Mouse (Mus musculus) embryonic facial prominence, embryonic 11.5 days (tissue): ENCODE results near the gene Rd3l. TPM values are rescaled to one million over a fixed set of nuclear protein-coding genes. Genes with fewer than 3 reads are reported as not detected.
A peak's percentile ranks its signal among the peaks of the same experiment; 100 is the strongest.
"Not testable (repeated sequence)": the region's sequence is repeated elsewhere in the genome, so short reads cannot be mapped to it uniquely, and the experiment has no call there.

Experiments used
- ATAC-seq: fragments of 200-750 bp; cut with Nextera tagmentation; replicated peaks from 2 replicates; pipeline ENCODE4 v1.8.0; 2017; ENCODE audit warnings: low read depth; ENCODE audit not compliant: insufficient number of reproducible peaks, low FRiP score, low TSS enrichment
- DNase-seq: peaks from one replicate; pipeline ENCODE4 v3.0.0-alpha.2; 2015; ENCODE audit warnings: low spot score
- H3K27ac ChIP-seq: fragments of 300-500 bp; sonication (generic); replicated peaks from 2 replicates; pipeline ENCODE4 v1.5.1; 2014; ENCODE audit warnings: mild to moderate bottlenecking, low read depth, low read length, control low read depth
- H3K27me3 ChIP-seq: fragments of 300-500 bp; sonication (generic); 2 replicates; pipeline ENCODE4 v1.6.1; 2014; ENCODE audit warnings: mild to moderate bottlenecking, low read length, moderate library complexity, mixed read lengths; ENCODE audit not compliant: control insufficient read depth, insufficient read depth
- H3K36me3 ChIP-seq: fragments of 300-500 bp; sonication (generic); replicated peaks from 2 replicates; pipeline ENCODE4 v1.6.1; 2014; ENCODE audit warnings: low read depth, mild to moderate bottlenecking, low read length, moderate library complexity, mixed read lengths; ENCODE audit not compliant: control insufficient read depth, insufficient read depth
- H3K4me1 ChIP-seq: fragments of 300-500 bp; sonication (generic); 2 replicates; pipeline ENCODE4 v1.6.1; 2014; ENCODE audit warnings: low read length, mixed read lengths; ENCODE audit not compliant: control insufficient read depth, insufficient read depth
- H3K4me2 ChIP-seq: fragments of 300-500 bp; sonication (generic); 2 replicates; pipeline ENCODE4 v1.6.1; 2014; ENCODE audit warnings: low read depth, mild to moderate bottlenecking, control low read depth, low read length, moderate library complexity
- H3K4me3 ChIP-seq: fragments of 300-500 bp; sonication (generic); 2 replicates; pipeline ENCODE4 v1.5.1; 2014; ENCODE audit warnings: low read depth, low read length, control low read depth
- H3K9ac ChIP-seq: fragments of 300-500 bp; sonication (generic); replicated peaks from 2 replicates; pipeline ENCODE4 v1.6.1; 2014; ENCODE audit warnings: mild to moderate bottlenecking, control low read depth, low read length
- H3K9me3 ChIP-seq: fragments of 300-500 bp; sonication (generic); replicated peaks from 2 replicates; pipeline ENCODE4 v1.6.1; 2016; ENCODE audit warnings: mild to moderate bottlenecking, low read length, inconsistent platforms, mixed read lengths; ENCODE audit not compliant: control insufficient read depth
- WGBS: fragments of 180-500 bp; shearing (Covaris S2); extraction: QIAGEN DNeasy Blood & Tissue Kit; methylation state at CpG from one replicate; pipeline ENCODE4 v1.1.7; 2014; 5-methylcytosine and 5-hydroxymethylcytosine counted together
- polyA plus RNA-seq: library from polyadenylated mRNA; unstranded; fragments of >200 nt; fragmentation: Nextera tagmentation; extraction: Ambion mirVana; gene quantifications from 2 replicates; pipeline ENCODE4 v1.2.1, GENCODE M21; 2014

Gene Rd3l
- polyA plus RNA-seq, 1 experiment from 2014 or later = not detected

DNA sequence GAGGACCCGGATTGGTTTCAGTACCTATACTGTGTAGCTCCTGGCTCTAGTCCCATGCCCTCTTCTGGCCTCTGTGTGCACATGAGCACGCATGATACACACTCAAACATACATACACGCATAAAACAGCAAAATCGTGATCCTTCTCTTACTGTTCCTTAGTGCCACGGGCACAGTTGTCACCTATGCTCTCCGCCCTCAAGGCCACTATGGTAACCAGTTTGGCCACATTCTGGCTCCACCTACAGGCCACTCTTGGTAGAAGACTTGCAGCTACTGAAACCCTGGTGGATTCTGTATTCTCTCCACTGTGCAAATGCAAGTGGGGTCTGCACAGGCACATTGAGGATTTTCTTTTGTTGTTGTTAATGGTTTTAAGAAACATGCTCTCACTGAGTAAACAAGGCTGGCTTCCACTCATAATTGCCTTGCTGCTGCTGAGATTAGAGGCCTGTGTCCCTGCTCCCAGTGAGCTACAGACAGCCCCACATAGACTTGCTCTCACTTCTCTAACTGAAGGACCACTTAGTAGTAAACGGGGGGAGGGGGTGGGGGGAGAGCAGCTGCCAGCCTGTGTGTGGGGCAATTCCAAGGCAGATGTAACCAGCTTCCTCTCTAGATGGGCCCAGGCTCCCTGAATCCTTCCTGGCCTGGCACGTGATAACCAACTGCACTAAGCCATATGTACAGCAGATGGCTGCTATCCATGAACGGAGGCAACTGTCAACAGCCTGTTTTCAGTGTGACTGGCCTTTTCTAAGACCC lies 22.8 kb downstream of the Rd3l start:
- WGBS = 40% methylated on average over 9 of the region's 9 CpGs
- Histone ChIP-seq H3K4me2 (no peak overlapping the region), H3K27ac (no peak overlapping the region), H3K27me3 (no peaks in the 10 kb centered on the region), H3K9me3 (no peaks in the 10 kb centered on the region), H3K4me3 (no peak overlapping the region), H3K36me3 (peaks cover 13% of the 10 kb centered on the region), H3K9ac (no peak overlapping the region), H3K4me1 (no peaks in the 10 kb centered on the region)
- ATAC-seq (peak; percentile 84), DNase-seq (peak; percentile 75)

GRCm38 (mm10) chr12:111956173-111956572 lies 24.9 kb downstream of the Rd3l start:
- Histone ChIP-seq H3K27ac (no peak overlapping the region), H3K4me1 (no peaks in the 10 kb centered on the region), H3K27me3 (no peaks in the 10 kb centered on the region), H3K4me2 (no peak overlapping the region), H3K9me3 (no peaks in the 10 kb centered on the region), H3K9ac (no peak overlapping the region), H3K4me3 (no peak overlapping the region), H3K36me3 (peaks cover 13% of the 10 kb centered on the region)
- ATAC-seq (no peak), DNase-seq (no peak)
- WGBS = 60% methylated on average over 5 of the region's 5 CpGs

GRCm38 (mm10) chr12:111951701-111952100 lies 29.4 kb downstream of the Rd3l start:
- 26% methylated on average over 5 of the region's 5 CpGs for WGBS
- no peak overlapping the region for H3K27ac ChIP-seq

GRCm38 (mm10) chr12:111950486-111950885 lies 30.6 kb downstream of the Rd3l start:
- H3K4me2 ChIP-seq = no peak overlapping the region
- ATAC-seq = no peak
- no peak overlapping the region for H3K9ac ChIP-seq
- DNase-seq = no peak
- no peak overlapping the region for H3K4me3 ChIP-seq
- 84% methylated on average over 5 of the region's 5 CpGs for WGBS
- H3K27me3 ChIP-seq = no peaks in the 10 kb centered on the region
- no peaks in the 10 kb centered on the region for H3K4me1 ChIP-seq
- no peak overlapping the region for H3K27ac ChIP-seq
- H3K9me3 ChIP-seq = no peaks in the 10 kb centered on the region
- H3K36me3 ChIP-seq = no peaks in the 10 kb centered on the region

More at GRCm38 (mm10) chr12:111951701-111952100, 29.4 kb downstream of the Rd3l start:
- no peak overlapping the region for H3K4me3 ChIP-seq
- no peaks in the 10 kb centered on the region for H3K4me1 ChIP-seq
- no peak overlapping the region for H3K9ac ChIP-seq
- no peak for DNase-seq
- no peaks in the 10 kb centered on the region for H3K9me3 ChIP-seq
- H3K36me3 ChIP-seq = no peaks in the 10 kb centered on the region
- ATAC-seq = no peak
- H3K27me3 ChIP-seq = no peaks in the 10 kb centered on the region
- no peak overlapping the region for H3K4me2 ChIP-seq

DNA sequence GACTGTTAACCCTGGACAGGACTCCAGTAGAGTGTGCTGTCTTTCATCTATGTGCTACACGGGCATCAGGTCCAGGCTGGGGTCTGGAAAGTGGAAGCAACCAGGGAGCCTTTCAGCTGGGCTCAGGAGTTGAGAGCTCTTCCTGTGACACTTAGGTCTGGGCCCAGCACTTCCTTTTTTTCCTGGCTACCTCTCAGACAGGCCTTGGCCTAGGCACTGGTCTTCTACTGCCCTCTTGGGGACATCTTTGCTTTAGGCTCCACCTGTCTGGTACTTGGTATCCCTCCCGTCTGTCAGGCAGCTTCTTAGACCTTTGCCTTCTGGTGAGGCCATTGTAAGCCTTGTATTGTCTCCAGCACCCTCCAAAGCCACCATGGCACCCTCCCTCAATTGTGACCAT lies 34.4 kb downstream of the Rd3l start:
- no peak for ATAC-seq
- Histone ChIP-seq H3K4me3 (no peak overlapping the region), H3K4me1 (peaks cover 2% of the 10 kb centered on the region), H3K9me3 (no peaks in the 10 kb centered on the region), H3K4me2 (no peak overlapping the region), H3K36me3 (no peaks in the 10 kb centered on the region), H3K9ac (no peak overlapping the region), H3K27ac (no peak overlapping the region), H3K27me3 (no peaks in the 10 kb centered on the region)
- DNase-seq = peak; percentile 55
- WGBS = 37% methylated on average over 2 of the region's 2 CpGs

GRCm38 (mm10) chr12:111945765-111946655 lies 35.1 kb downstream of the Rd3l start:
- H3K4me2 ChIP-seq = not testable (repeated sequence)

DNA sequence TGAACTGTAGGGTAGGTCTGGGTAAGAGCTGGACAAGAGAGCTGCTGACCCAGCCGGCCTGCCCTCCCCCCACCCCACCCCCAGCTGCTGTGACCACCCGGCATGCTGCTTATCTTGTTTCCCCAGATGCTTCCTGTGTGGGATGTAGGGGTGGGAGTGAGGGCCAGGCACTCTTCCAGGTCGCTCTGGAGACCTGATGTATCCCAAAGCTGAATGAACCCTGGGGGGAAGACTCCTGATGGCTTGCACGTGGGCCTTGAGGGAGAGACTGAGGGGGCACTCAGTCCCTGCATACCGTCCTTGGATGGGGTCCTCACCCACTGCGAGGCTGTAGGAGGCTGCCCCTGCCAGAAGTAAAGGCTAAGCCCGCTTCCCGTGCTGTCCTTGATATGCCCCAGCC lies 36.0 kb downstream of the Rd3l start:
- no peaks in the 10 kb centered on the region for H3K27me3 ChIP-seq
- ATAC-seq (no peak), DNase-seq (no peak)
- H3K4me1 ChIP-seq = peaks cover 2% of the 10 kb centered on the region
- H3K27ac ChIP-seq = no peak overlapping the region; the same call in 1 of the 2 replicates
- no peak overlapping the region for H3K9ac ChIP-seq
- H3K9me3 ChIP-seq = no peaks in the 10 kb centered on the region
- H3K4me2 ChIP-seq = no peak overlapping the region; the same call in 1 of the 2 replicates
- WGBS = 50% methylated on average over 8 of the region's 8 CpGs
- H3K36me3 ChIP-seq = no peaks in the 10 kb centered on the region
- H3K4me3 ChIP-seq = no peak overlapping the region

More at GRCm38 (mm10) chr12:111945765-111946655, 35.1 kb downstream of the Rd3l start:
- WGBS = 64% methylated on average over 7 of the region's 15 CpGs
- H3K36me3 ChIP-seq, H3K4me1 ChIP-seq, H3K4me3 ChIP-seq, H3K27ac ChIP-seq, DNase-seq, H3K9ac ChIP-seq, H3K27me3 ChIP-seq, H3K9me3 ChIP-seq: not testable (repeated sequence)
- ATAC-seq = peak; percentile 47; the same call in 1 of the 2 replicates
